Mouse (Mus musculus) right cerebral cortex, adult 18-20 months (tissue): ENCODE data around the gene Ffar4.

Experiments
- DNase-seq: peaks from one replicate; pipeline ENCODE4 v3.0.0; 2022; ENCODE audit warnings: mixed read lengths

Gene Ffar4

DNA sequence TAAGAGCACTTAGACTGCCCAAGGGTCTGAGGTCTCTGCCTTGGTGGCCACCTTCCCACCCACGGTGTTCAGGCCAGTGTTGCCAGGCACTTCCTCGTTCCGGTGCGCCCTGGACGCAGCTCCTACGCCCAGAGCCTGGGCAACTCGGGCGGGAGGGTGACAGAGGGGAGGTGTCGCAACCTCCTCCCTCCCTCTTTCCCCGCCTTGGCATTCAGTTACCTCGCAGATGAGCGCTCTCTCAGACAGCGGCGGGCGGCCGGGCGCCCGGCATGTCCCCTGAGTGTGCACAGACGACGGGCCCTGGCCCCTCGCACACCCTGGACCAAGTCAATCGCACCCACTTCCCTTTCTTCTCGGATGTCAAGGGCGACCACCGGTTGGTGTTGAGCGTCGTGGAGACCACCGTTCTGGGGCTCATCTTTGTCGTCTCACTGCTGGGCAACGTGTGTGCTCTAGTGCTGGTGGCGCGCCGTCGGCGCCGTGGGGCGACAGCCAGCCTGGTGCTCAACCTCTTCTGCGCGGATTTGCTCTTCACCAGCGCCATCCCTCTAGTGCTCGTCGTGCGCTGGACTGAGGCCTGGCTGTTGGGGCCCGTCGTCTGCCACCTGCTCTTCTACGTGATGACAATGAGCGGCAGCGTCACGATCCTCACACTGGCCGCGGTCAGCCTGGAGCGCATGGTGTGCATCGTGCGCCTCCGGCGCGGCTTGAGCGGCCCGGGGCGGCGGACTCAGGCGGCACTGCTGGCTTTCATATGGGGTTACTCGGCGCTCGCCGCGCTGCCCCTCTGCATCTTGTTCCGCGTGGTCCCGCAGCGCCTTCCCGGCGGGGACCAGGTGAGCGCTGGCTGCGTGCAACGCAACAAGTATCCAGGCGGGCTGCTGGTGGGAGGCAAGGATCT is at the start of gene Ffar4:
Gene Ffar4, plus strand, starts transcription at position 214 of the 901 bp plus-strand sequence.
- DNase-seq, result no peak

- DNase-seq, result no peak
Observed at GRCm38 (mm10) chr19:38049686-38050085, 47.2 kb upstream of the Ffar4 start.

- DNase-seq, result no peak
Observed at GRCm38 (mm10) chr19:38053227-38054041, 43.4 kb upstream of the Ffar4 start.

GRCm38 (mm10) chr19:38054149-38054719 is 42.6 kb upstream of the Ffar4 start:
- DNase-seq, result peak; percentile 69

DNA sequence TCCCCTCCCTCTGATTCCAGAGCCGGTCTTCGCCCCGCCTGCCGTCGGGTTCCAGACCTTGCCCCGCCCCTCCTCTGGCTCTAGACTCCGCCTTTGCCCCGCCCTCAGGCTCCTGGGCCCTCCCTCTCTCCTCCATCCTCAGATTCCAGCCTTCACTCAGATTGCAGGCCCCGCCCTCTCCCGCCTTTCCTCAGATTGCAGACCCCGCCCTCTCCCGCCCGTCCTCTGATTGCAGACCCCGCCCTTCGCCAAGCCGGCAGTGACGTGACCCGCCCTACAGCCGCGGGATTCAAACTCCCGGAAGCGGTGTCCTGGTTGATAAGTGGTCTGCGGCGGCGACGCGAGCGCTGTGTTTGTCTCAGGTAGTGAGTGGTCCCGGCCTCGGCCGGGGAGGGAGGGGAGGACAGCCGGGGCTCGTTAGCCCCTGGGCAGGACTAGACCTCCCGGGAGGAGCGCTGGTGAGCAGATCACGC is 42.1 kb upstream of the Ffar4 start, which contains the start of gene Cep55:
Gene Cep55, plus strand, starts transcription at position 292 of the 473 bp plus-strand sequence.
- DNase-seq, result peak; percentile 96

- DNase-seq, result no peak
Observed at GRCm38 (mm10) chr19:38055798-38056197, 41.1 kb upstream of the Ffar4 start.

- DNase-seq, result no peak
Observed at GRCm38 (mm10) chr19:38056276-38056675, 40.6 kb upstream of the Ffar4 start.

GRCm38 (mm10) chr19:38056931-38057330 is 39.9 kb upstream of the Ffar4 start:
- DNase-seq, result no peak

GRCm38 (mm10) chr19:38063201-38063600 is 33.7 kb upstream of the Ffar4 start:
- DNase-seq, result no peak

GRCm38 (mm10) chr19:38064051-38064450 is 32.8 kb upstream of the Ffar4 start:
- no peak for DNase-seq

DNA sequence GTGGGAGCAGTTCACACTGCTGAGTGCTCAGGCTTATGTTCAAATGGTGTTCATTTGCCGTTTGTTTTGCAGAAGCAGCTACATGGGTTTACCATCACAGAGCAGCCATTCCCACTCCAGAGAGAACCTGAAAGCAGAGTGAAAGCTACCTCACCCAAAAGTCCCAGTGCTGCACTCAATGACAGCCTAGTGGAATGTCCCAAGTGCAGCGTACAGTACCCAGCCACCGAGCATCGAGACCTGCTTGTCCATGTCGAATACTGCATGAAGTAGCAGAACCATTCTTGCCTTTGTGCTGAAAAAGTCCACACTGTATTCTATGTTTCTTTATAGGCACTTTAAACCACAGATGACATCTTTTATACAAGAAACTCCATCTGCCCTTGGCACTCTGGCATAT is 23.6 kb upstream of the Ffar4 start:
- no peak for DNase-seq

DNA sequence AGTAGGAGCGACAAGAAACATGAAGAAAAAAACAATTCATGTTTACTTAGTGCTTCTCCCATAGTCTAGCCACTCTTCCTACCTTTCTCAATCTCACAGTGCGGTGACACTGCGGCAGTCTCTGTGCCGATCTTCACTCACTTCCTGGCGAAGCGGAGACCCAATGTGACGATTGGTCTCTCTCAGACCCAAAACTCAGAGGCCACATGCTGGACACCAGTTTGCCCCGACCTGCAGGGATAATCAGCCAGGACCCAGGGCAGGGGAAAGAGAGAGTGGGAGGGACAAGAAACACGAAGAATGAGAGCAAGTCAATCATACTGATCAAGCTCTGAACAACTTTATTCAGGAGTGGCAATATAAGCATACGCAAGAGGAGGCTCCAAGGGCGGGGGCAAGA is 21.8 kb upstream of the Ffar4 start:
- no peak for DNase-seq

- no peak for DNase-seq
Observed at GRCm38 (mm10) chr19:38076251-38076650, 20.6 kb upstream of the Ffar4 start.

DNA sequence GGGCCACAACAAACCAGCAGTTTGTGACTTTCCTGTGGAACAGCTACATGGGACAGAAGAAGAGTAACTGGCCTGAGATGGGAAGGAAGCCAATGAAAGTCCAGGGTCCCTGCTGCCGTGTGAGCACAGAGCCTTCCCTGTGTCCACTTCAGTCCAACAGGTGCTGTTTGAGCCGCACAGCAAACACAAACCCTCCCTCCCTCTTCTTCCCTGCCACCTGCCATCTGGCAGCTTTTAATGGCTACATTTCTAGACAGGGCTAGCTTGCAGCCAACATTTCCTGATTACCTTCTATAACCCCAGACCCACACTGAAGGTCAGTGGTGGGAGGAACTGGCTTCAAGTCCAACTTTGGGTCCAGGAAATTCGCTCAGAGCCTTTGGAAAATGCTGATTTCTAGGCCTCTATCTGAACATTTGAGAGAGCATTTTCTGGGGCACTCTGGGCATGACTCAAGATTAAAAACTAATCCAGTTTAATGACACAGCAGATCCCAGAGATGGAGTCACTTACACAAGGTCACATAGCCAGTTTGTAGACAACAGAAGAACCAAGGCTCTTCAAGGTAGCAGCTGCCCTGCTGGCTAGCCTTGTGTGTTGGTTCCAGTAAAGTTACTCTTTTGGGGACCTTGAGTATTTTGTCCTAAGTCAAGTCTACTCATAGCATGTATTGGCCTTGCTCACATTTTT is 18.9 kb upstream of the Ffar4 start:
- no peak for DNase-seq

- DNase-seq, result no peak
Observed at GRCm38 (mm10) chr19:38081361-38081760, 15.5 kb upstream of the Ffar4 start.

GRCm38 (mm10) chr19:38082931-38083525 is 13.8 kb upstream of the Ffar4 start:
- DNase-seq, result no peak

- DNase-seq, result no peak
Observed at GRCm38 (mm10) chr19:38085841-38086240, 11.0 kb upstream of the Ffar4 start.

GRCm38 (mm10) chr19:38086948-38087551 is 9.8 kb upstream of the Ffar4 start:
- DNase-seq, result peak; percentile 14

- DNase-seq, result no peak
Observed at GRCm38 (mm10) chr19:38089358-38089757, 7.5 kb upstream of the Ffar4 start.

DNA sequence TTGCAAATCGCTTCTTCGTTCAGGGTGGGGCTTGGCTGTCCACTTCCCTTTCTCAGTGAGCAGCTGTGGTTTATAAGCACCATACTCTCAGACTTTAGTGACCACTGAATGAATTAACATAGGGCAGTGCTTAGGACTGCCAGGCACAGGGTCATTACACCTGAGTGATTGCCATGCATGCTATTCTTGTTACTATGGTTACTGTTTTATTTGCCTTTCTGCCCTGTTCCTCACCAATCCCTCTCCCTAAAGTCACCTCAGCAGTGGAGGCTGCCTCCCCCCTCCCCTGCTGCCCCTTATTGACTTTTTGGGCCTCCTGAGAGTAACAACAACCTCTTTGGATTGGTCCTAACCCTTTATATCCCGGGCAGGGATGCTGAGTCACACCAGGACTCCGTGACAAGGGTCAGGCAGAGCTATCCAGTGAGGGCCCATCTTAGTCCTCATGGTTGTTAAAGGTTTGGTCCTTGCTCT is 5.3 kb upstream of the Ffar4 start:
- DNase-seq, result no peak

GRCm38 (mm10) chr19:38096231-38096630 is 640 bp upstream of the Ffar4 start:
- DNase-seq, result no peak

DNA sequence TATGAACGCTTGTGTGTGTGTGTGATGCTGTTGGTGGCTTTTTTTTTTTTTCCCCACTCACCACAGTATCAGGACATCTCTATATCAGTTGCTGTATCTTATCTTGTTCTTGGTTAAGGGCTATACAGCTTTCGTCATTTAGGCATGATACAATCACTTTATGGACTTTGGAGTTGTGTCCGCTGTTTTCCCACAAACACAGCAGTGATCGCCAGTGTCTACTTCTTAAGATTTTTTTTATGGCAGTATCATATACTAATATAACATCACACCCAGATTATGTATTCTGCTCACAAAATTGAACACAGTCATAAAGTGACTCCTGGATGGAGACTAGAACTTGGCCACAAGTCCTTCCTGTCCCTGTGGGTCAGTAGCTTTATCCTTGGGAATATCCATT is 11.0 kb downstream of the Ffar4 start:
- DNase-seq, result no peak
